Mouse (Mus musculus) fibroblast of lung, adult 2 months (primary cell): ENCODE data around the gene Adamts2.

Experiments used
- DNase-seq: peaks from one replicate; pipeline ENCODE4 v3.0.0-alpha.2; 2011; ENCODE audit warnings: low read depth

Adamts2 gene

DNA sequence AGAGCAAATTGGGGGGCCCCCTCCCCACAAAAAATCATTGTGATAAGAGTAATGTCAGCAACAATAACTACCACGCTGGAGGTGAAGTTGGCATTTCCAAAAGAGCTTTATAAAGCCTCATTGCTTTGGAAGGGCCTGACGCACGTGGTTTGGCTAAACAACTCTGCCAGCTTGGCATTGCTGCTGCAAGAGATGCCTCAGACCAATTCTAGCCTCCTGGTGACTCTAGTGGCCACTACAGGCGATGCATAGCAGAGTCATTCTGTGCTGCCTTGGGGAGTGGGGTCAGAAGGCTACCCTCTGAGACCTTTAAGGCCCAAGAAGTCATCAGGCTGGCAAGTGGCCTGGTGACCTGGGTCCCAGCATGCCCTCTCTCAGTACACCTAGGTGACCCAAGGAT lies 132.2 kb downstream of the Adamts2 start:
- no peak for DNase-seq

DNA sequence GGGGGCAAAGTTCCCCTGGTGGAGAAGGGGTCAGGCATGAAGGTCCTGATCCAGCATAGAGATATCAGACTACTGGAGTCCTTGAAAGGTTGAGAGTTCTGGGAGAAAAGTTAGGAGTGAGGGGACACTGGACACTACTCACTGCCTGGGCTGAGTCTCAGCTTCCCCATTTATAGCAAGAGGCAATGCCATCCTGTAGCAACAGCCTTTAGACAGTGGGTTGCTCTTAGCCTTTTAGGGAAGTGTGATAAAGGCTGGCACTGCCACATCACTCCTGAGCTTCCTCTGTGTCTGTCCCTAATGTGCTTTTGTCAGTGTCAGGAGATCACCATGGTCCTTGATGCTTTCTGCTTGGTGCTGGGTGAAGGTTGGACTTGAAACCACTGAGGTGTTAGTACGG lies 134.7 kb downstream of the Adamts2 start:
- no peak for DNase-seq

DNA sequence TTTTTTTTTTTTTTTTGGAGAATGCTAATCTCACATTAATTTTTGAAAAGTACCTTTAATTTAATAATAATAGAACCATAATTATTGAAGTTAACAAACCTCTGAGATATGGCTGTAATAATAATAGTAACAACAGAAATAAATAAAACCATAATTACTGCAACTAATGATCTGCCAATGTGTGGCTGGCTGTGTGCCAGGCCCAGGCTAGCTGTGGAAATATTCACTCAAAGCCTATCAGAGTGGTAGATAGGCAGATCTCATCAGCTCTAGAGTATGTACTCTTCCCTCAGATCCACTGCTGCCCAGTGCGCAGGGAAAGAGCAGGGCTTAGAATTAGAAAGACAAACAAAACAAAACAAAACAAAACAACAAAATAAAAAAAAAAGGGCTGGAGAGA lies 136.6 kb downstream of the Adamts2 start:
- DNase-seq = no peak

DNA sequence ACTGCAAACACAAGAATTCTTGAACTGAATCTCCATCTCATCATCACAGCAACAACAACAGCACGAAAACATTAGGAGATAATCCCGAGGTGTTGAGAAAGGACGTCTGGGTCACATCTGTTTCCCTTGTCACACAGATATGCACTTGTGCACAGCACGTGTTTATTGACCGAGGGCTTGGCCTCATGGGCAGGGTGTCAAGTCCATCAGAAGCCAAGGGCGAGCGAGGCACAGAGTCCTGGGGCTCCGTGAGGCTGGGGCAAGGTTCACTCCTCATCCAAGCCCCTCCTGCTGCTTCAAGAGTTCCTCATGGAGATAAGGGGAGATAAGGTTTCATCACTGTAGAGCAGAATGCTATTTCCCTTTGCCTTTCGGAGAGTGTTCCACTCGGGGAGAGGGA lies 137.6 kb downstream of the Adamts2 start:
- DNase-seq = no peak

DNA sequence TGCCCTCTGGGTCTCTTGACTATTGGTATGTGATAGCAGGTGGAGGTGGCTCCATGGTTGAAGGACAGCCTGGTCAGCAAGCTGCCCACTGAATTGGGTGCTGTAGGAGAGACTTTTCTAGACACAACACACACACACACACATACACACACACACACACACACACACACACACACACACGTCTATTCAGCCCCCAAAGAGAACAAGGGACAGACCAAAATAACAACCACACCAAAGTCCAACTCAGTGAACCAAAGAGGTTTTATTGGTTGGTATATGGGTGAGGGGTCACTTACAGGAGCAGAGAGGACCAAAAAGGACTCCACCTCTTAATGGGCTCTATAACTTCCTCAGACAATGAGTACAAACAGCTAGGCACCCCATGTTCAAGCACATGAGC lies 140.3 kb downstream of the Adamts2 start:
- no peak for DNase-seq

DNA sequence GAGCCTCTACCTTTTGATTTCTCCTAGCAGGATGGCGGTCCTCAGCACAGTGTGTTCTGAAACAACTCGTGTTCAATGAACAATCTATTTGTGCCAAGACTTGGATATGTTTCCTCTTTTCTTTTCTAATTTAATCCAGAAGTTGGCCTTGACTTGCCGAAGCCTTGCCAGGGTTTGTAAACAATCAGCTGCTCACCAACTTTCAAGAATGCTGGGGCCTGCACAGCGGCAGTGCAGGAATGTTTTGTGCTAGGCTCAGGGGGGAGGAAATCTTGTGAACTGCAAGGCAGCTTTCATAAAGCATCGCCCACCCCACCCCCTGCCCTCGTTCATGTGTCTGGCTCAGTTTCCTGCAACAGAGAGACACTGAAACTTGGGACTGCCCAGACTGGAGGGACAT lies 143.1 kb downstream of the Adamts2 start:
- DNase-seq = peak; percentile 72

DNA sequence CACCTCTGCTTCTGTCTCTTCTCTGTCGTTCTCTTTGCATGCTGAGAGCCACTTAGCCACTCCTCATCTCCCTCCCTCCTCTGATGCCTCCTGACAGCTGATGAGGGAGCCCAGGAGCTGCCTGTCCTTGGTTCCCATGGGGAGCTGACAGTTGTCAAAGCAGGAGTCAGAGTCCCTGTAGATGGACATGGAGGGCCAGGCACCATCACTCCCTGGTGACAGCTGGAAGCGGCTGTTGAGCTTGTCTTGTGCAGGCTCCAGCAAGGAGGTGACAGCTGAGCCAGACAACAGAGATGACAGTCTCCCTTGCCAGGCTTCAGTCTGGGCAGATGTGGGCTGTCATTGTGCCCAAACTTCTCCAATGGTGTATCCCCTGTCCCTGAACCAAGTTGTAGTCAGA lies 144.6 kb downstream of the Adamts2 start:
- no peak for DNase-seq

DNA sequence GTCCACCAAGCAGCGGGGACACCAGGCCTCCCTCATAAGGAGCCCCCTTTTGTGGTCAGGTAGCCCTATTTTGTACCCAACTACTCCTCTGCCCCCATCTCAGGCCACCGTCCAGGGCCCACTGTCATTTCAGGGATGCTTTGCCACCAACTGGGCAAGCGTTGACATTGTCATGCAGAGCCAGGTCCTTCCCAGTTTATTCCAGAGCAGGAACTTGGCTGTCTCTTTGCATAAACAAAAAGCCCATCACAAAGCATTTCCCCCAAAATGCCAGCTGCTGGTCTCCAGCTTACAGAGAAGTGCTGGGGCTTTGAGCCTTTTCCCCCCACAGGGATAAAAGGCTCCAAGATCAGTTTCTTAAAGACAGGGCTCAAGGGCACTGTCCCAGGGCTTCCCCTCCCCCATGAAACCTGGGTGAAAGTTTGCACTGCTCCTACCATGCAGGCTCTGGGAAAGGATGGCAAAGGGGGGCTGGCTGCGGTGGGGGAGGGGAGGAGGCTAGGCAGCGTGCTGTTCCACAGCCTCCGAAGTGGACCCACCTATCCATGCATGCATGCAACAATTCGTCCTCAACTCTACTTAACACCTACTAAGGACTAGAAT lies 149.2 kb downstream of the Adamts2 start:
- no peak for DNase-seq

DNA sequence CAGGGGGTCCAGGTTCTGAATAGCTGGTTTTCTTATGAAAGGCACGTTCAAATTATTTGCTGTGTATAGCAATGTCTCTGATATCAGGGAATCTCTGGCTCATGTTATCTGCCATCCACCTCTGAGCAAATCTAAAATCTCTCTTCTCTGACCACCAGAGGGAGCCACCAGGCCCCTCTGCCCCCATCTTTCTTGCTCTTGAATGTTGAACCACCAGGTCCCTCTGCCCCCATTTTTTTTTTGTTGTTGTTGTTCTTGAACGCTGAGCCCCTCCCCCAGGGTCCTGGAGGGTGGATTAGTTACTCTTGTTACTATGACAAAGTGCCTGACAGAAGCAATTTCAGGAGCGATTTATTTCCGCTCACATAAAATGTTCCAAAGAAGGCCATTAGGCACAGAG lies 155.9 kb downstream of the Adamts2 start:
- DNase-seq = no peak

DNA sequence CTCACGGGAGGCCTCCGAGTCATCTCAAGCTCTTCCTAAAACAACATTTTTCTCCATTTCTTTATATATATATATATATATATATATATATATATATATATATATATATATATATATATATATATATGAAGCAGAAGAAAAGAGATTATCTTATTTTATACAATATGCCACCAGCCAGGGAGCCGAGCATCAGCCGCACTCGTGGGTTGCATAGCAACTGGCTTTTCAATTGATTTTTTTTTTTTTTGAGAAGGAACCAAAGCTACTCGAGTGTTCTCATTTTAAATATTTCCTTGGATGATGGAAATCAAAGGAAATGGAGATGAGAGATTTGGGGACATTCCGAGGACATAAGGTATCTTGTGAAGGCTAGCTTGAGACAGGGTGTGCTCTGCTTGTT lies 164.6 kb downstream of the Adamts2 start:
- no peak for DNase-seq

DNA sequence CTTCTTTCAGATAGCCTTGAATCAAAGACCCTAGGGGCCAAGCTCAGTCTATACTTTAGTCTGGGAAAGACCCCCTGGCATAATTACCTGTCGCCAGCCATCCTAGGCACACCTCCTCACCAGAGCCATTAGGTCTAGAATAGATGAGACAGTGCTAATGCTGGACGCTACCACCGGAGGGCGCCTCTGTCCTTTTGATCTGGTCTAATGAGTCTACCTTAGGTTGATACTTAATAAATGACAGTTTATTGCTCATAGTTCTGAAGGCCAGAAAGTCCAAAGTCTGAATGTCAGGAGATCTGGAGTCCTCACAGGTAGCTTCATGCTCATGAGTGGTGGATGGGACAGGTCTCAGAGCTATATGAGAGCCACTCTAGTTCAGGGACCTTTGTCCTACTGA lies 165.2 kb downstream of the Adamts2 start:
- DNase-seq = no peak

DNA sequence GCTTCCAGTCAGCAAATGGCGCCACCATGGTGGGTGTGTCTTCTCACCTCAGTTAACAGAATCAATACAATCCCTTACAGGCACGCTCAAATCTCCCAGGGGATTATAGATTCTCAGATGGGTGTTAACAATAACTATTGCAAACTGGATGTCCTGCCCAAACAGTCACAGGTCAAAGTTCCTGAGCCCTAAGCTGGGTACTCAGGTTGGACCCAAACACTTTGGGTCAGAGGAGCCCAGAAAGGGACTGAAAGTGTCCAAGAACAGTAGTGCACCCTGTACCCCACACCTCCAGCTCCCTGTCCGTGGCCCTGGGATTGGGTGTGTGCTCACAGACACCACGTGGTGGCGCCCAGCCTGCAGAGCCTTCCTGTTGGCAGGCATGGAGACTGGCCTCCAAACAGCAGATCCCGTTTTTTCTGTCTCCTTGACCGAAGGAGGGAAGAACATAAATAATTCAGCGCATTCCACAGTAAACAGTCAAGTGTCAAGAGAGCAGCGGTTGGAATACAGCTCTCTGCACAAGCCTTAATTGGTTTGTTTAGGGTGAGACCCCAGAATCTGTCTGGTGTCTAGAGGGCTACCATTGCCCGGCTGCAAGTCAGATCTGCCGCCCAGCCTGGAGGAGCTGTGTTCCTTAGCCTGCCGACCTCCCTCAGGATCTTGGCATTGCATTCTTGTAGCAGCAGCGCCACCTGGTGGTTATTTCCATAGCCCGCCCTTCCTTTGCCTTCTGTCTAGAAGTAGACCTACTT lies 167.3 kb downstream of the Adamts2 start:
- DNase-seq = peak; percentile 75

DNA sequence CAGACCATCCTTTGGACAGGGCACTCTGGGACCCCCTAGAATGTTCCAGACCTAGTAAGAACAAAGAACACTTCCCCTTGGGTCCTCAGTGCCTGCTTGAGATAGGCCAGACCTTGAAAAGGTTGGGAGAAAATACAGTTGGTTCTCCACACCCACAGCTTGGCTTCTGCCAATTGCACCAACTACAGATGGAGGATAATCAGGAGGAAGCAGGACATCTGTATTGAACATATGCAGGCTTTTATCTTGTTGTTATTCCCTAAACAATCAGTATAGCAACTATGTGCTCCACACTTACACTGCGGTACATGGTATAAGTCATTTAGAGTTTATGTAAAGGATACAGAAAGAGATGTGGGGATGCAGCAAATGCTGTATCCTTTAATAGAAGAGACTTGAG lies 169.1 kb downstream of the Adamts2 start:
- DNase-seq = no peak

DNA sequence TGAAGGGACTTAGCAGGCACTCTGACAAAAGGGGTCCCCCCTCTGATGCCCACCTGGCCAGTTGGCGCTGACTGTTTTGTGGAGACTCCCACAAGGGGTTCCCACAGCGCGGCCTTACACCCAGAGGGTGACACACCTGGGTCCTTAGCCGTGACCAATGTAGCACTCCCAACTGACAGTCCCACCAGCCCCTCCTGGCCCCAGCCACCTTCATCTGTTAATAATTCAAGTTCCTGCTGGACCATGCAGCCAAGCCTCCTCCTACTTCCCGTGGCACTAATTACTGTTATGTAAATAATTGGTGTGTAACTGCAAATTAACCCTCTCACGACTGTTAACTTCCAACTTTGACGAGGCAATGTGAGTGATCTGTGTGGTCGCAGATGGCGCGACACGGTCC lies 195.8 kb downstream of the Adamts2 start:
- DNase-seq = no peak

DNA sequence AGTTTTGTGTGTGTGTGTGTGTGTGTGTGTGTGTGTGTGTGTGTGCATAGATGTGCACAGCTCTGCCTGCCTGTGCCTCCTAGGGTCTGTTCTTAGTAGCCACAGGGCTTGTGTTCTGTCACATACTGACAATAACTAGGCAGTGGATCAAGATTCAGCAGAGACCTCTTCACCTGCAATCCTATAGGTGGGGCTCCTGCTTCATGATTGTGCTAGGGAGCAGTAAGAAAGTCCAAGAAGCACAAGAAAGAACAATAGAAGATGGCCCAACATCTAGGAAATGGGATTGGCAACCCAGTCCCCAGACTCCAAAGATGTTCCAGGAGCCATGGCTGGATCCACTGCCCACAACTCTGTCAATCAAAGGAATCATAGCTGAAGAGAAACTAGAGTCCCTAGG lies 197.0 kb downstream of the Adamts2 start:
- no peak for DNase-seq

DNA sequence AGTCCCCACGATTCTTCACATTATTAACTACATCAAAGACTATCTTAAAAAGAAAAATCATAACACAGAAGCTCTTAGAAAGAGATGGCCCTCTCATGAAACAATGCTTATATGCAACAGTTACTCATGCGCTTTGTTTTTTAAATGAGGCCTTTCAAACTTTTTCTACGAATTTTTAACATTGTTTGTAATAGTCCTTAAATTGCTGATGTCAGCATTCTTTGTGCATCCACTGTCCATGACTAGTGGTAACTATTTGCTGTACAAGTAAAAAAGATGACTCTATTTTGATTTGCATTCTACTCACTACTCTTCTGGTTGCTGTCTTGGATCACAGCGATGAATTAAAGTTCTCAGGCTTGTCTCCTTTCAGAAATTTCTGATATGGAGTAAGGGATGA lies 212.3 kb downstream of the Adamts2 start:
- no peak for DNase-seq

DNA sequence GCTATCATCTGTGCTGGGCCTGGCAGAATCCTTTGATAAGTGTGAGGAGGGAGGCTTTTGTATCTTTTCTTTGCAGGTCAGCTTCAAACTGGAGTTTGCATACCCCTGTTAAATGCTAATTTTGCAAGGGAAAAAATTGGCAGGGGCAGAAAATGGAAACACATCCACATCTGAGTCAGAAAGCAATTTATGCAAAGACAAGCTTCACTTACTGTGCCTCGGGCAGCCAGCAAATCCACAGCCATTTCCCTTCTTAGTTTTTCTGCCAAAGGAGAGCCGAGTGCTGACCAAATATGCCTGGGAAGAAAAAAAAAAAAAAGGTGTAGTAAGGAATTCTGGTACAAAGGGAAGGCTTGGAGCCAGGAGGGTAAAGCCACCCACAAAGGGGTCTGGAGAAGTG lies 224.3 kb downstream of the Adamts2 start:
- peak; percentile 40 for DNase-seq

DNA sequence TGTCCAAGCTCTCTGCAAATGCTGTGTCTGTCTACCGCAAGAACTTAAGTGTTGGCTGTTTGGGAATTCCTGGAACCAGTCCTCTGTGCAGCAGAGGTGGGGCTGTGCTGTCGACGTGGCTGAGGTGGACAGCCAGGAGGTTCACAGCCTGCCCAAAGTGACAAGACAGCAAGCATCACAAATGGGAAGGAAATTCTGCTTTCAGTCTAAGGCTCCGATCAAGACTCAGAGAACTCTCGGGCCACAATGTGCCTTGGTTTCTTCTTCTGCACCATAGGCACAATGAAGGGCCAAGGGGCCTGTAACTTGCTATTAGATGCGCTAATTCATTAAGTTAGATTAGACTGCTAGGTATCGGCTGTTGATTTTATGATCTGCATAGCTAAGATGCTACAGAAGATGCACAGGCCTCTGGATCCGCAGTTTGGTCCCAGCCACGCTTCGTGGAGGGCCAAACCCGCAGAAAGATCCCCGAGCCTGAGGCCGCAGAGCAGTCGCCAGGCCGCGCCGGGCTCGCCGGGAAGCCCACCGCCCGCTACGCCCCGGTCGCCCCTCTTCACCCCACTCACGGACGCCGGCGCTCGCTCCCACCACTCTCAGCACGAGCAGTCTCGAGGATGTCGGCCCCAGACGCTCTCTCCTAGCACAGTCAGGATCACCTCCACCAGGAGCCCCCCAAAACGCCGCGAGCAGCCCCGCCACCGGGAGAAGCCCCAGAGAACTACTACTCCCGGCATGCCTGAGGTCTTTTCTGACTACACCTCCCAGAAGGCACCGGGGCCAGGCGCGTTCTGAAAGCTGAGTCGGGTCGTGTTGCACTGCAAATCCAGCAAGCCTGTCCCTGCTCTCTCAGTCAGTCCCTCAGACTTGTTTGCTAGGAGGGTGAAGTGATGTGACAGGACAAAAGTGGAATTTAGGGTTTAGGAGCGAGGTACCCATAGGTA lies 225.4 kb downstream of the Adamts2 start, which contains the start of gene Zfp354c:
Zfp354c (minus strand) TSS at position 715 of the 944 bp plus-strand sequence.
- DNase-seq = peak; percentile 54

DNA sequence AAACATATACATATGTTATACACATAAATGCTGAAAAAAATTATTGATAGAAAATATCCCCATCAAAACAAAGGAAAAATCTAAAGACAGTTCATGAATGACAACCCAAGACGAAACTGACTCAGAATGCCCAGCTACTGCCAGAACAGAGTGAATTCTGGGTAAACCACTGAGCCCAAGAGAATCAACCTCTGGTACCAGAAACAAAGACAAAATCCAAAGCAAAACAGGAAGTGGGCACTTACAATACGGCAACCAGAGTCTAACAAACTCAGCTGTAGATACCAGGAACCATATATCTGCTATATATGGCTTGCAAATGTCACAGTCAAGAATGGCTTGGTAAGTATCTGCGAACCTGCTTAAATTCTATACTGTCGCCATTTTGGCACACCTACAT lies 233.8 kb downstream of the Adamts2 start:
- no peak for DNase-seq

DNA sequence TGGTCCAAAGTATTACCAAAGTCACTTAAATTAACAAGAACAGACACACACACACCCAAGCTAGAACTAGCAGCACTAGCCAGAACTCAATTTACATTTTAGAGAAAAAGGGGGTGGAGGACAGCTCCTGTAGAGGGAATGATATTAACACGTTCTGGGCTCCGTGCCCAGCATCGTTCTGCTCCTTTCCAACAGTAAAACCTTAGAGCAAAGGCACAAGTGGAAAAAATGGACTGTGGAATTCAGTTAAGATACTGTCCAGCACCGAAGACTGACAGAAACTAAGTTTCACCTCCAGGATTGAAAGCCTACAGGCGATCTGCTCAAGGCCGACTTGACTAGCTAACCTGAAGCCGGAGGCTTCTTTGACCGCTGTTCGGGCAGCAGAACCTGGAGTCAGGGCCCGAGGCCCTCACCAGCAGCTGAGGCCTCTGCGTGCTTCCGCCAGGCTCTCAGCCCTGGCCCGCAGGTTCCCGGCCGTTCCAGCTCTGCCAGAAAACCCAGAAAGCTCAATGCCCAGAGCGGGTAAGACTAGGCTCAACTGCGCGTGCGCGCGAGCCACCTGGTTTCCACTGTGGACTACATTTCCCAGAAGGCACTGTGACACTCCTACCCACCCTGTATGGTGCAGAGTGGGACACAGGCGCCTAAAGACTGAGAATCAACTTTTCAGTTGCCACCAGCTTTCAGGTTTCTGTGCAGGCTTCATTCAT lies 239.3 kb downstream of the Adamts2 start, which contains the start of gene Zfp879:
Zfp879 (minus strand) TSS at position 530 of the 713 bp plus-strand sequence.
- DNase-seq = peak; percentile 76

DNA sequence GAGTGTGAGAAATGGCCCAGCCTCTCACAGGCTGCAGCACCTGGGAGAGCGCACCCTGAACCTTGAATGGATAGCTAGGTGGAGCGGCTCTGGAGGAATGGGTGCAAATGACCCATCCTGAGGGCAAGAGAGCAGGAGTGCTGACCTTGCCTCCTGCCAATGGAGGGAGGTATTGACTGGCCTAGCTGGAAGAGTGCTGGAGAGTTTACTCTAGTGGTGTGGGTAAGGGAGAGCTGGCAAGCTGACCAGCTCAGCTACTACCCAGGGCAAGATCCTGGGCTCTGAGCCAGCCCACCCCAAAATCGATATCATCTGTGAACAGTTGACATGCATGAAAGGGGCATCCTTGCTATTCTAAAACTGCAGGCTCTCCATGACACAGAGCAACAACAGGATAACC lies 244.1 kb downstream of the Adamts2 start:
- no peak for DNase-seq

DNA sequence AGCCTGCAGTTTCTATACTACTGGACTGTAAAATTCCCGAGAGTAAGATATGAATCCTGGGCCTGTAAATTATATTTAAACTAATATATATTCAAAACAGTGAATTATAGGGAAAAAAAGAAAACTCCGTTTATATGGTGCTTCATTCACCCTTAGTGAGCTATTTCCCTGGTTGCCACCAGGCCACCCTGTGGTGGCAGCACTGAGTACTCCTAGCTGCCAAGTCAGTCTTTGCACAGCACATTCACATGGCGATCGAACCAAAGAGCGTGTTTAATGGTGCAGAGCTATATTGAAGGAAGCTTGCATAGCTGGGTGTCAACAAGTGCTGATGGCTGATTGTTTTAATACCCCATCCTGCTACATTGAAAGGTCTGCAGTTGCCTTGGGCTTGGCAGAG lies 245.2 kb downstream of the Adamts2 start:
- no peak for DNase-seq
